Mouse (Mus musculus) NIH3T3 (cell line): Measurements from ENCODE around the gene 1190002N15Rik.

Experiments
- DNase-seq: peaks from one replicate; pipeline ENCODE4 v3.0.0-alpha.2; 2012; ENCODE audit warnings: low read depth

1190002N15Rik gene

DNA sequence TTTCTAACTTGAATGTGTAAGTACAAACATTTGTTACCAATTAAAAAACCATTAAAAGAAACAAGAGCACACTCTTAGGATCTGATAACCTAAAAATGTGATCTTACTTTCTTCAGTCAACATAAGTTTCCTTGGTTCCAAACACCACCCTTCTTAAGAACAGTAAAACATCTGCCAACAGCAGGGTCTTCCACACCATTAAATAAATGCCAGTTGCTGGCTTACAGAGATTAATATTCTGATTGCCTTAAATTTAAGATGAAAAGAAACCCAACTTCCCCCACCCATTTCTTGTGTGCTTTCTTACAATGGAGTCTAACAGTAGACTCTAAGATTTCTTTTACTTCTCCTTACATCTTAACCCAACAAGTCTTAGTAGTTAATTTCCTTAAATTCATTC, 7.9 kb downstream of the 1190002N15Rik start:
- DNase-seq: no peak

GRCm38 (mm10) chr9:94529146-94529746, 8.6 kb downstream of the 1190002N15Rik start:
- DNase-seq: no peak

DNA sequence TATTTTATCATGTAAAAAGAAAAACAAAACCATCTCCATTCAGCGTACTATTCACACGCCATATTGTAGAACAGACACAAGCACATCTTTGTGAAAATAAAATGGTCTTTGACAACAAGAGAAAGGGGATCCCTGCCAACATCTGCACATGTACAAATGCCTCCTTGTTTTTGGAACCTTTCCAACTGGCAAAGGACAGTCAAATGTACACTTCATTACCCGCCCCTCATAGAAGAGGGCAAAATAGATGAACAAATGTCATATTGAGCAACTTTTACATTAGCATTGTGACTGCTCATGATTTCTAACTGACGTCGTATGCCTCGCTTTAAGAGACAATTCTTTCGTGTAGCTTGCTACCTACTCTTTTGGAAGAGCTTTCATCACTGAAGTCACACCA, 11.4 kb downstream of the 1190002N15Rik start:
- DNase-seq: peak; percentile 21

- no peak for DNase-seq
Measured at GRCm38 (mm10) chr9:94512246-94512645, 25.6 kb downstream of the 1190002N15Rik start.

- no peak for DNase-seq
Measured at GRCm38 (mm10) chr9:94511139-94511538, 26.7 kb downstream of the 1190002N15Rik start.

DNA sequence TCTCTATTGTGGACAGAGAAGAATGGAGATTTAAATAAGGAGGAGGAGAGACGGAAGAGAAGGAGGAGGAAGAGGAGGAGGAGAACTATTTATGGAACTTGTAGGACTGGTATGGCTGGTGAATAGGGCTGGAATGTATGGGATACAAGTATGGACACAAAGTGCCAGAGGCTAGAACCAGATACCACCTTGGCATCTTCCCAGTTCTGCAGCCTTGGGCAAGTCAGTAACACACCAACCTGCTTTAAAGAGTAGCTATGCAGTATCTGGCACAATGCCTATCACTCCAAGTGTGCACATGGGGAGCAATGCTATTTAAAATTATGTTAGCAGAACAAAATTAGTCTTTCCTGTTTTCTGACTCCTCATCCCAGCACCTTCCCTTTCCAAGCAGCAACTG, 30.9 kb downstream of the 1190002N15Rik start:
- DNase-seq: no peak

- no peak for DNase-seq
Measured at GRCm38 (mm10) chr9:94491467-94491866, 46.4 kb downstream of the 1190002N15Rik start.

DNA sequence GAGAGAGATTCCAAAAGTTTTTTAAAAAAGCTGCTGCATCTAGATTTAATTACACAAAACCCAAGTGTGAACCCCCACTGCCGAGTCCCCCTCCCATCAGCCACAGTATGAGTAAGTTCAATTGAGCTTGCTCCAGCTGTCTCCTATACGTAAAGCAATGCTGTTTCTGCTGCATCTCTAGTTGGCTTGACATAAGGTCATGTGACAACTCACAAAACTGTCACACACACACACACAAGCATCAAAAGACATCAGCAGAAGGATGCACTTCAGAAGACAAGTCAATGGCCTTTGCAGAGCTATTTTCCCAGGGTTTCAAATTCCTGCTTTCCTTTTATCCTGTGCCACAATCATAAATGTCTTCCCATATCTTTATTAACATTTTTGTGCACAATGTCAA, 49.9 kb downstream of the 1190002N15Rik start:
- no peak for DNase-seq

DNA sequence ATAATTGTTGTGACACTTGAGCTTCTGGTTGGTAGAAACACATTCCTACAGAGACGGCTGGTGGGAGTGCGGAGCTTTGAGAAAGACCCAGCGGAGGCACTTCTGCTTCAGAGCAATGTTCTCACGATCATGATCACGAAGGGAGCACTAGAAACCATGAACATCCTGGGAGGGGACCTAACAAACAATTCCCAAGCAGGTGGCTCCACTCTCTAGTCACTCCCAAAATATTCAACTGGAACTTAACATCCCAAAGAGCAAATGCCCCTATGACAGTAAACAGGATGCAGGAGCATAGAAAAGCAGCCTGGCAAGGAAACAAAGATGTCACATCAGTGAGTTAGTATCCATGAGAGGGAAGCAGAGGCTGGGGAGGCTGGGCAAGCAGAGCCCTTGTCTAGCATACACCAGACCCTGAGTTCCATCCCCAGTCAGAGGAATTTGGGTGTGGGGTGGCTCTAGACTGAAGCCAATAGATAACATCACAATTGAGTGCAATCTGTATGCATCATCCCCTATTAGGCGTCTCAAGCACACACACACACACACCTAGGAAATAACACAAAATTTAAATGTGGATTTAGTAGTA, 54.5 kb downstream of the 1190002N15Rik start:
- DNase-seq: no peak

- peak; percentile 11 for DNase-seq
Measured at GRCm38 (mm10) chr9:94482215-94482975, 55.5 kb downstream of the 1190002N15Rik start.

- no peak for DNase-seq
Measured at GRCm38 (mm10) chr9:94481057-94481456, 56.8 kb downstream of the 1190002N15Rik start.

DNA sequence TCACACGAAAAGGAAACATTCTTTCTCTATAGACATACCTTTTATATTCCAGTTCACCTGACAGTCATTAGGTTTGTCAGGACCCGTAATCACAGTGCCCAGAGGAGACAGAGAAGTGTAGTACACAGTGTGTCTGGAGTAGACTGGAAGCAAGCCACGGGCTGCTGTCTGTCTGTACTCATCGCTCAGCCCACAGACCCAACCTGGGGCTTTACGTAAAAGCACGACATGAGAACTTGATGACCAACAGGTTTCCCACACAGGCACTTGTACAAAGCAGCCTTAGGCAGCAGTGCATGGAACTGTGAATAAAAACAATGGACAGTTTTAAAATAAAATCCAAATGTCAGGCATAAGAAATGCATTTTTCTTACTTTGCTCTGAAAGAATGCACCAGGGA, 58.5 kb downstream of the 1190002N15Rik start:
- no peak for DNase-seq

GRCm38 (mm10) chr9:94478954-94479353, 58.9 kb downstream of the 1190002N15Rik start:
- DNase-seq: no peak

DNA sequence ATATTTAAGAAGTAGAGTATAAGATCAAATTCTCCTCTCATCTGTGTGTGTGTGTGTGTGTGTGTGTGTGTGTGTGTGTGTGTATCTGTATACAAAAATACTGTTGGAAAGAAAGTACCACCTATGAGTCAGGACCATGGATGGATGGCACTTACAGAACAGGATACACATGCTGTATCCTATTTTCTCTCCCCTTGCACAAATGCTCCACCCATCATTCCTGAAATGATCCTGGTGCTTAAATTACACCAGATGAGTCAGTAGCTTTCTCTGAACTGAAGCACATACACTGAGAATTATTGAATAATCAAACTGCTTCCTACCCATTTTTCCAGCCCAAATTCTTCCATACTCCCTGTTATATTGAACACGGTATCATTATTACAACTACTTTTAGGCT, 61.9 kb downstream of the 1190002N15Rik start:
- no peak for DNase-seq

GRCm38 (mm10) chr9:94473898-94474297, 64.0 kb downstream of the 1190002N15Rik start:
- DNase-seq: no peak

DNA sequence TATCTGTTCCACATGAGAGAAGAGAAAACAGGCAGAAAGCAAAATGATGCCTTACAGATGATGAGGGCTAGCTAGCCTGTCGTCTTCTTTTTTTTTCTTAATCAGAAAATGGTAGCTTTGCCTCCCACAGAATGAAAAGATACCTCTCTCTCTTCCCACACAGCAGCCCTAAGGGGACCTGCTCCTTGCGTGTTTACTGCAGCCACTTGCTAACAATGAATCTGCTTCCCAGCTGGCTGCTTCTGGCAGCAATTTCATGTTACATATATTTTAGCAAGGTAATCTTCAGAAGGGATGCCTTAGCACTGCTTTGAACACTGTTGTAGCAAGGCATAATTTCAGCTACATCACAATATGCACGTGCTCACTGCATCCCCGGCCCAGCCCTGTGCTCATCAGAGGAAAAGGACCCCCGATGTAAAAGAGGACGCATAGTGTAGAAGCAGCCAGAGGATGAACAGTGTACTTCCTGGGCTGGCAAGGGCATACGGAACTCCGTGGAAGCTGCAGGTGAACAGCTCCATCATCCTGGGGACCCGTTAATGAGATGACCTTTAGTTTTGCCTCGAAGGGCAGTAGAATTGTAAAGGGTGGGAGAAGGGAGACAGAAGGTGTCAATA, 64.8 kb downstream of the 1190002N15Rik start:
- DNase-seq: no peak

GRCm38 (mm10) chr9:94471485-94471884, 66.4 kb downstream of the 1190002N15Rik start:
- DNase-seq: no peak
